Mouse (Mus musculus): ENCODE results near the gene Eif2b4.

- TF ChIP-seq CTCF (IDR thresholded peaks at IDR 0.05; ENCODE audit: low read depth, low read length) (no peak), POLR2A (IDR thresholded peaks at IDR 0.05; ENCODE audit: extremely low read depth, insufficient read depth, low read length) (no peak)
These were observed 9.6 kb downstream of the Eif2b4 start for GRCm38 (mm10) chr5:31183678-31184077.

Measured in liver, adult 2 months (tissue).